Comparison of ENCODE assay signal across 12 mouse cellular contexts in genomic region chr11:46070789-46071188, GRCm38 (mm10). TPM values are rescaled to one million over a fixed set of nuclear protein-coding genes. Genes with fewer than 3 reads are reported as not detected.
DNase-seq lines count a peak whose midpoint lies in the region; ATAC-seq and TF ChIP-seq lines count a peak whose summit lies in the region.
"Had no signal": no experiment of that assay in that cellular context is flagged by ENCODE, and none has a peak within 500 bp of the region (broad histone marks: within the 10 kb centered on the region; RNA-seq: fewer than 3 reads in every experiment).

No protein-coding gene starts in this region.

- in situ Hi-C loops in CH12.LX (cut with MboI; ENCODE audit: low pct_ligation_motif_present, low pct_unique_long_range_greater_than_20kb, low sequenced_read_pairs), result no loop called here

- no peak for ATAC-seq in liver, postnatal 0 days

- TF ChIP-seq EP300 in liver, postnatal 0 days (IDR thresholded peaks at IDR 0.05; ENCODE audit: low read depth), result no peak
- TF ChIP-seq EP300 in CH12.LX (IDR thresholded peaks at IDR 0.05; ENCODE audit: low read length), result no peak

- dilution Hi-C loops in CH12.LX (cut with MboI; ENCODE audit: extremely low pct_ligation_motif_present, extremely low pct_unique_long_range_greater_than_20kb, low sequenced_read_pairs), result no loop called here

- H3K27me3 ChIP-seq in heart, embryonic 10.5 days (ENCODE audit: insufficient read depth, poor library complexity, severe bottlenecking), result no peaks in the 10 kb centered on the region
- H3K27me3 ChIP-seq in liver, postnatal 0 days (ENCODE audit: insufficient read depth, low read length), result no peaks in the 10 kb centered on the region
- no peaks in the 10 kb centered on the region for H3K27me3 ChIP-seq in CH12.LX (replicated peaks)
- H3K27me3 ChIP-seq: hindbrain, embryonic 12.5 days had no signal

- no peak for TF ChIP-seq POLR2A in CH12.LX (IDR thresholded peaks at IDR 0.05; ENCODE audit: low read depth, low read length)

- no peaks in the 10 kb centered on the region for H3K79me2 ChIP-seq in CH12.LX (replicated peaks; ENCODE audit: control insufficient read depth, extremely low read depth, insufficient read depth, poor library complexity, severe bottlenecking)

- H3K4me1 ChIP-seq in heart, embryonic 10.5 days, result peaks cover 66% of the 10 kb centered on the region
- H3K4me1 ChIP-seq in liver, postnatal 0 days (ENCODE audit: insufficient read depth), result peaks cover 20% of the 10 kb centered on the region
- H3K4me1 ChIP-seq in CH12.LX (ENCODE audit: control insufficient read depth in 1 of 2, insufficient read depth in 2 of 2), result peaks cover 0 to 21% of the 10 kb centered on the region in 2 experiments; a peak in 3 of 4 replicates

- WGBS in heart, embryonic 10.5 days, result 69% methylated on average over 8 of the region's 8 CpGs
- WGBS in liver, postnatal 0 days (ENCODE audit: insufficient replicate concordance), result 57% methylated on average over 8 of the region's 8 CpGs

- H3K36me3 ChIP-seq in heart, embryonic 10.5 days, result peaks cover 56% of the 10 kb centered on the region
- no peaks in the 10 kb centered on the region for H3K36me3 ChIP-seq in liver, postnatal 0 days (replicated peaks; ENCODE audit: insufficient read depth, low read length)
- H3K36me3 ChIP-seq in CH12.LX (replicated peaks in 1 of 2; ENCODE audit: control insufficient read depth in 1 of 2, insufficient read depth in 1 of 2, low read length in 1 of 2), result no peaks in the 10 kb centered on the region

- no peaks in the 10 kb centered on the region for H3K9me3 ChIP-seq in heart, embryonic 10.5 days
- H3K9me3 ChIP-seq in liver, postnatal 0 days (ENCODE audit: low read length), result no peaks in the 10 kb centered on the region
- no peaks in the 10 kb centered on the region for H3K9me3 ChIP-seq in CH12.LX (replicated peaks; ENCODE audit: low read length)
- H3K9me3 ChIP-seq: hindbrain, embryonic 12.5 days had no signal

- DNase-seq in heart, embryonic 10.5 days (ENCODE audit: low spot score), result no peak
- no peak for DNase-seq in heart, postnatal 4 days
- DNase-seq in liver, postnatal 0 days, result no peak
- DNase-seq in liver (no peak), CH12.LX (ENCODE audit: extremely low read depth) (no peak)
- peak; percentile 59 for DNase-seq in induced T-regulatory cell, adult 2 months (ENCODE audit: low read depth)
- no peak for DNase-seq in left cerebral cortex, adult 11 months (ENCODE audit: low spot score)
- no peak for DNase-seq in urinary bladder, adult 2 months (ENCODE audit: low spot score)
- DNase-seq: cerebellum, adult 11-12 months; kidney, postnatal 4 days; right cerebral cortex, postnatal 4 days had no signal

- H3K9ac ChIP-seq in liver, postnatal 0 days (replicated peaks), result no peak overlapping the region
- no peak overlapping the region for H3K9ac ChIP-seq in CH12.LX (ENCODE audit: insufficient read depth, low read depth)
- H3K9ac ChIP-seq: hindbrain, embryonic 12.5 days had no signal

- TF ChIP-seq CTCF in liver, postnatal 0 days (IDR thresholded peaks at IDR 0.05; ENCODE audit: low read depth), result peak; percentile 40; the same call in 1 of the 2 replicates
- TF ChIP-seq CTCF in CH12.LX (conservative IDR thresholded peaks at IDR 0.05 in 1 of 2, IDR thresholded peaks at IDR 0.05 in 1 of 2; ENCODE audit: low read depth in 2 of 2, low read length in 2 of 2), result peak in 1 of 2 experiments; percentile 51; a peak in 2 of 4 replicates

- H3K27ac ChIP-seq in heart, embryonic 10.5 days, result peak overlapping the region; percentile 43
- no peak overlapping the region for H3K27ac ChIP-seq in liver, postnatal 0 days (ENCODE audit: low read depth)
- H3K27ac ChIP-seq in CH12.LX (ENCODE audit: insufficient read depth, low read depth), result no peak overlapping the region

- no peak; the same call in none of the 2 replicates for TF ChIP-seq RAD21 in CH12.LX (IDR thresholded peaks at IDR 0.05; ENCODE audit: low read depth, low read length)

- H3K4me2 ChIP-seq in liver, postnatal 0 days (ENCODE audit: low read depth, low read length), result no peak overlapping the region
- no peak overlapping the region for H3K4me2 ChIP-seq in CH12.LX (ENCODE audit: insufficient read depth, low read depth, poor library complexity, severe bottlenecking)
- H3K4me2 ChIP-seq: hindbrain, embryonic 12.5 days had no signal

- H3K4me3 ChIP-seq in heart, embryonic 10.5 days, result no peak overlapping the region
- no peak overlapping the region for H3K4me3 ChIP-seq in liver, postnatal 0 days (ENCODE audit: low read depth, low read length)
- no peak overlapping the region for H3K4me3 ChIP-seq in CH12.LX (replicated peaks in 1 of 3; ENCODE audit: low read depth in 2 of 3, low read length in 2 of 3, poor library complexity in 1 of 3)
- H3K4me3 ChIP-seq: hindbrain, embryonic 12.5 days had no signal

TF ChIP-seq in CH12.LX, 34 proteins besides CTCF, POLR2A, EP300 and RAD21:
- TF ChIP-seq SMC3 (IDR thresholded peaks at IDR 0.05; ENCODE audit: low read depth, low read length) (peak; percentile 25; the same call in 1 of the 2 replicates), UBTF (IDR thresholded peaks at IDR 0.05; ENCODE audit: low read depth, low read length) (no peak)
TF ChIP-seq in CH12.LX: peak in this region for 1.

RNA-seq across cellular contexts. Expression of gene Adam19, which starts 15.0 kb away (rescaled TPM):
- polyA plus RNA-seq in heart, embryonic 10.5 days (2016; fragmentation: Nextera tagmentation; extraction: Ambion mirVana), result 24.2 and 32.9 TPM in 2 replicates
- 100 to 1,000 TPM; 161 to 163 TPM for total RNA-seq in heart, postnatal 4 days (2021)
- 1.0 and 1.1 TPM in 2 replicates for polyA plus RNA-seq in liver, postnatal 0 days (2015; fragmentation: Nextera tagmentation; extraction: Ambion mirVana)
- total RNA-seq in CH12.LX (2012; rRNA removed) (3.0 and 3.5 TPM in 2 replicates), CH12.LX (2014; rRNA removed) (3.8 and 4.5 TPM in 2 replicates)
- polyA plus RNA-seq in CH12.LX (2012; ENCODE audit: insufficient read length, low read depth), result 7.0 and 9.0 TPM in 2 replicates
- polyA plus RNA-seq in urinary bladder, adult 2 months (2012; rRNA removed), result 16.5 and 18.0 TPM in 2 replicates

RNA-seq across cellular contexts. Expression of gene Gm12166, which starts 18.7 kb away (rescaled TPM):
- polyA plus RNA-seq in heart, embryonic 10.5 days (2016; fragmentation: Nextera tagmentation; extraction: Ambion mirVana), result 4.3 and 4.5 TPM in 2 replicates
- total RNA-seq in heart, postnatal 4 days (2021), result 1 to 10 TPM; 2.7 to 4.0 TPM
- 3.6 and 5.2 TPM in 2 replicates for polyA plus RNA-seq in liver, postnatal 0 days (2015; fragmentation: Nextera tagmentation; extraction: Ambion mirVana)
- total RNA-seq in CH12.LX (2012; rRNA removed) (2.9 and 3.3 TPM in 2 replicates), CH12.LX (2014; rRNA removed) (19.0 and 19.1 TPM in 2 replicates)
- polyA plus RNA-seq in CH12.LX (2012; ENCODE audit: insufficient read length, low read depth), result 2.3 and 6.2 TPM in 2 replicates
- polyA plus RNA-seq in urinary bladder, adult 2 months (2012; rRNA removed), result 9.3 and 10.6 TPM in 2 replicates
